Mouse (Mus musculus) heart, adult 2 months (tissue): ENCODE measurements at regions not wholly inside any gene's neighbourhood (a gene's known extent, or its start where the extent isn't known, plus 50 kb on each side); places are given as distances from the start of the nearest gene placed in this dataset.

Experiments used
- CTCF ChIP-seq: fragments of 200-600 bp; IDR thresholded peaks from 2 replicates; pipeline ENCODE4 v1.8.1; 2022; ENCODE audit warnings: antibody characterized with exemption, mild to moderate bottlenecking, moderate library complexity
- EP300 ChIP-seq: fragments of 200-500 bp; IDR thresholded peaks from 2 replicates; pipeline ENCODE4 v1.6.1; 2011; ENCODE audit warnings: low read depth, low read length, control low read depth; ENCODE audit not compliant: insufficient read depth
- POLR2A ChIP-seq: fragments of 200-500 bp; IDR thresholded peaks from 2 replicates; pipeline ENCODE4 v1.6.1; 2011; ENCODE audit warnings: mild to moderate bottlenecking, low read depth, low read length, control low read depth; ENCODE audit not compliant: insufficient read depth

DNA sequence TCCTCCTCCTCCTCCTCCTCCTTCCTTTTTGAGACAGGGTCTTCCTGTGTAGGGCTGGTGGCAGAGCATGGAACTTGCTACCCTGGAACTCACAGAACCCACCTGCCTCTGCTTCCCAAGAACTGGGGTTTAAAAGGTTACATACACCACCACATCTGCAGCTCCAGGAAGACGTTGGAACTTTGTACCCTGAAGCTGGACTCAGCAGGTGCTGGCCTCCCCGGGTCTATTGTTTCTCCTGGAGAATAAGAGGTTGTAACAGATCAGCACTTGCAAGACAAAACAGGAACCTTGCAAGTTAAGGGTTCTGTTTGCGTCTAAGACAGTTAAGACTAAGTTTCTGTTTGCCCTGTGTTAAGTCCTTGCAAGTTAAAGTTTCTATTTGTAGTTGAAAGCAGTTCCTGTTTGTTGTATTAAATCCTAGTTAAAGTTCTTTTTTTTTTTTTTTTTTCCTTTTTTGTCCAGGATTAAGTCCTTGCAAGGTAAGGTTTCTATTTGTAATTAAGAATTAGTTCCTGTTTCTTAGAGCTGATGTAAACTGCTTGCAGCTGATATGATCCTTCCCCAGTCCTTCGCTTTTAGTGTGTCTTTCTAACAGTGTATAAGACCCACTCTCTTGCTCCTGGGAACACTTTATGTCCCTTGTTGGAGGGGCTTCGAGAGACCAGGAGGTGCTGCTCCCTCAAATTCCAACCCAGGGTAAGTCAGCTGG is 55.0 kb upstream of the Sgk1 start:
- TF ChIP-seq POLR2A: no peak
- TF ChIP-seq CTCF: no peak
- TF ChIP-seq EP300: no peak
